Mouse (Mus musculus): ENCODE measurements around the gene Acsbg1.

The Acsbg1 gene

DNA sequence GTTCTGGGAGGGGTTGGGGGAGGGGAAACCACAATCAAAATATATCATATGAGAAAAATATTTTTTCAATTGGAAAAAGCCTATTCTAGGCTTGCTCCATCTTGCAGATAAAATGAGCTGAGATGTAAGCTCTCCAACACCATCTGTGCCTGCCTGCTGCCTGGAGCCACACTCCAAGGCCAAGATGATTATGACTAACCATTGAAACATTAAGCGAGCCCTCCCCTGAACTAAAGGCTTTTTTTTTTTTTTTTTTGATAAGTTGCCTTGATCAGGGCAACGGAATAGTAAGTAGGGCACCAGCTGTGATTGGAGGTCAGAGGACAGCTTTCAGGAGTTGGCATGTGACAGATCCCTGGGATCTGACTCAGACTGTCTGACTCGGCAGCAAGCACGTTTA, 6.8 kb upstream of the Acsbg1 start:
- DNase-seq = peak; percentile 53

DNA sequence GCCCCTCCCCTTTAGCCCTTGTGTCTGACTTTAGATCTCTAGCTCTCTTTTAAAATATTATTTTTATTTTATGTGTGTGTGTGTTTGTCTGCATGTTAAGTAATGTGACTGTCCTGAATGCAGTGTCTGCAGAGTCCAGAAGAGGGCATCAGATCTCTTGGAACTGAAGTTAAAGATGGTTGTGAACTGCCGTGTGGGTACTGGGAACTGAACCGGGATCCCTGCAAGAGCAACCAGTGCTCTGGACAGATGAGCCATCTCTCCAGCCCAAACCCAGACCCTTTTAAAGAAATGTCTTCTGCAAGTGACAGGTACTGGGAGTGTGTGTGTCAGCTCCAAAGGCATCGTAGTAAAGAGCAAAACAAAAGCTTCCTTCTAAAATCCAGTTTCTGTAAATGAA, 4.4 kb upstream of the Acsbg1 start:
- no peak for DNase-seq

DNA sequence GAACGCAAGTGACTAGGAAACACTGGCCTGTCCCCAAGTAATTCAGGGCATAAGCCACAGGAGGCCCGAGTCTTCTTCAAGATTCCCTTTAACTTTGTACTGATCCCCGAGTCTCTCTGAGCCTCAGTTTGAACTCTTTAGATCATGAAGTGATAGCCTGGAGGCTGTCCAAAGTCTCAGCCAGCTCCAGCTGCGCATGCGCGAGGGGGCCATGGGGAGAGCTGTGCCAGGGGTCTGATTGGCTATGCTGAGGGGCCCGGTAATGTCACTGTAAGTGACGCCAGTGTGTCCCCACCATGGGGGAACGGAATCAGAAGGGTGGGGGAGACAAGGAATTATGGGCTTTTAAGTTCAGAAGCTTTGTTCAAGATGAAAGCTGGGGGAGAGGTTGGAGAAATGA, 2.7 kb upstream of the Acsbg1 start:
- no peak for DNase-seq

DNA sequence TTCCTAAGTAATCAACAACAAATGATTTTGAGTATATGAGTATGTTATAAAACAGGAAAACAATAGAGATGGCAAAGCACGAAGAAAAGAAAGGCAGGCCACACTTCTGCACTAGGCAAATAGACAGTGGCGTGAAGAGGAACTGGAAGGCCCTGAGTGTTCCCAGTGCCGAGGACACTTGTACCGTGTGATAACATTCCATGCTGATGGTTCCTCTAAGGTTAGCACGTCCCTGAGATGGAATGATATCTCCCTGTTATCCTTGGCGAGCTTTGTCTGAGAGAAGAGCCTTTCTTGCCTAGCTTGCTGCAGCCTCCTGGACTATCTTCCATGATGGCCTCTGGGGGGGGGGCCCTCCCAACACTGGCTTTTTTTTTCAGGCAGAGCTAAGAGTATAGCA, 2.9 kb downstream of the Acsbg1 start:
- DNase-seq = no peak

DNA sequence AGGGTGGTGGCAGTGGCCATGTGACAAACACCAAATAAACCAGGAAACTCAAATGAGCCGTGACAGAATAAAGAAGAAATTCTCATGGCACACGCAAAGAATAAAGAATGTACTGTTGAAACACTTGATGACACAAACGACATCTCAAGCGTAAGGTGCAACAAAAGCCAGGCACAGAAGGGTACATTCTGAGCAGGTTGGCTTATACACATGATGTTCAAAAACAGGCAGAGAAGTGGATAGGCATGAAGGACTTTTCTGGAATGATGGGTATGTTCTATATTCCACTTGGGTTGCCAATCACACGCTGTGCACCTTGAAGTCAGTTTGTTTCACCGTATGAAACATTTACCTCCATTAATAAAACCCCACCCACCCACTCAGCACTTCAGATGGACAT, 5.3 kb downstream of the Acsbg1 start:
- DNase-seq = no peak

DNA sequence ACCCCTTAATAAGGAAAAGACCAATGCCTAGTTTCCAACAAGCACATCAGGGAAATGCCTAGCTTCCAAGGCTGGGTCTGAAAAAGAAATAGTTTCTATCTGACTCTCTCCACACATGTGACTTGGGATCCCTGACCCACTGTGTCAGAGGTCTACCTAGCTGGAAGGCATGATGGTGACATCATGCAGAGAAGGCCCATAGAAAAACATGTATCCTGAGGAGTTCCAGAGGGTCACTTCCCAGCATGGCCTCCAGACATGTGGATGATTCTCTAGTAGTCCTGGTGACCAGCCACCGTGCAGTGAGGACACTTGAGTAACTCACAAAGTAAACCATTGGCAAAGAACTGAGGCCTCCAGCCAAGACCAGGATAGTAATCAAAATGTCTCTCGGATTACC, 5.8 kb downstream of the Acsbg1 start:
- no peak for DNase-seq

DNA sequence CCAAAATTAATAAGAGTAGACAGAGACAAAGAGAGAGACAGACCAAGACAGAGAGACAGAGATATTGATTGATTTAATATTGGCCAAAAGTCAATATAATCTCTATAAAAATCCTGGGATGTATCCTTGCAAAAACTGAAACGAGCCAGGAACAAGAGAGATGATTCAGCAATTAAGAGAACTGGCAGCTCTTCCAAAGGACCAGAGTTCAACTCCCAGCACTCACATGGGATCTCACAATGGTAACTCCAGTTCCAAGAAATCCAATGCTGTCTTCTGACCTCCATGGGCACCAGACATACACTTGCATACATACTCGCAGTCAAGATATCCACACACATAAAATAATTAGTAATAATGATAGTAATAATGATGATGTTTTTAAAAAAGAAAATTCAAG, 8.9 kb downstream of the Acsbg1 start:
- no peak for DNase-seq

DNA sequence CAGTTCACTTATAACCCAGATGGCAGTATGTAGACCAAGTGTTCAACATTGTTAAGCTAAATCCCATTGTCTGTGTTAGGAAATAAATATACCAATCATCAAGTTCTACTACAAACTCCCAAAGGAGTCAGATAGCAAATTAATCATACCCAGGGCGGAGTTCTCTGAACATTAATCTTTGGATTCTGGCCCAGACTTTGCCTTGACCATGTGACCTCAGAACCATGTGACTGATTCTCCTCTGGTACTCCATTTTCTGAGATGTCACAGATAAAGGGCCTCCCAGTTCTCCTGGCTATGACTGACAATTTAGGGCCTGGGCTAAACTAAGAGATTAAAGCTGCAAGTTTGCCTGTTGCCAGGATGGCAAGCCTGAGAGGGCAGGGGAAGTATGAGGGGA, 12.3 kb downstream of the Acsbg1 start:
- no peak for DNase-seq

DNA sequence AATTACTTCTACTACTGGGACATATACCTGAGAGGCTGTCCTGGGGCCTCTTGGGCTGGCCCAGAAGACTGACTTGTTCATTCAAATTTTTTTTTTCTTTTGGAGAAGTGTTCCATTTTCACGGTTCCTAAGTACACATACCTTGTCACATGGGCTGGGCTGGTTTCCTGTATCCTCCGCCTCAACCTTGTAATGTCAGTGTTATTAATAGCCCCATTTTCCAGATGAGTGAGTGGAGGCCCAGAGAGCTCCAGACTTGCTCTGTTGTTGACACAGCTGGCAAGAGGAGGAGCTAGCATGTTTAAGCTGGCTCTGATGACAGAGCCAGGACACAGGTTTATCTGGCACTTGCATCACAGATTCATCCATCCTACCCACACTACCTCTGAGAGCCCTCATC, 14.2 kb downstream of the Acsbg1 start:
- DNase-seq = no peak

DNA sequence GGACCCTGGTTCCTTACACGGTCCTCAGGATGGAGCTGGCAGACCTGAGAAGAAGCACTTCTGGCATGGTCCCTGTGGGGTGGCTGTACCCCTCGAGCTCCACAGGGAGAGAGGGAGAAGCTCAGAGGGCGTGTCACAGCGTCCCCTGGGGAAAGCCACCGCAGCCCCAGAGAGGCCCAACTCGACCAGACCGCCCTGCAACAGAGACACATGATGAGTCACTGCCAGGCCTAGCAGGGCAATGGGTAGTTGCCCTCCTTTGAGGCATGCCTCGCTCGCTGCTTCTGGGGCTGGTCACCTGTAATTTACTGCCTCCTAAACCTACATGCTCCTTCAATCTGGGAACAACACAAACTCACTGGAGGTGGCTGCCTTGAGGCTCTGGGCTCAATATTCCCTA, 15.4 kb downstream of the Acsbg1 start:
- no peak for DNase-seq

DNA sequence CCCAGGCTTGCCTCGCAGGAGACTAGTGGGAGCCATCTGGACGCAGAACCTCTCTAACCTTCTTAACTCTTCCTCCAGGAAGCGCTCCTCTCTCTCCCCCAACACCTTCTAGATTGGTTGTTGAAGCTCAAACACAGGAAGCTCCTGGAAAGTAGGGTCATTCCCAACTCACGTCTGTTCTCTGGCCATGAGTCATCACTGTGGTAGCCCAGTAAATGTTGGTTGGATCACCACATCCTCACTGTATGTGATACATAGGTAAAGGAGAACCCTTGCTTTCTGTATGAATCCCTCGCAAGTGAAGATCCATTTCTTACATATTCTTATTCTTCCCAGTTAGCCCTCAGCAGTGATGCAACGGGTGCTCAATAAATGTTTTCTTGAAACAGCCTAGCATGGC, 16.1 kb downstream of the Acsbg1 start:
- DNase-seq = no peak

DNA sequence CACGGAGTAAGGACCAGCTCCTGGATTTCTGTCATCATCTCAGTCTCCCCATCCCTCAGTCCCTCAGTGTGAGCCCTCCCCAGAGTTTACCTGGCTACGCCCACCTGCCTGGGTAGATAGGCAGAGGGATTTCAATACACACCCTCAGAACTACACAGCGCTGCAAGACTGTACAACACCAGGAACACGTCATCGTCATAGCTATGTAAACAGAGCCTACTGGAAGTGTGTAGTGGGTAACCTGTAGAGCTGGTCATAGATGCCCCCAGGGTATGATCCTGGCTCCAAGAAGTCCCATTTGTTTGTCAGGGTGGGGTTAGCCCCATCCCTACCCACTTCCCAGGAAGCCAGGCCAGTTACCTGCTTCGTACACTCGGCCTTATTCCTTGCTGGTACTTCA, 18.5 kb downstream of the Acsbg1 start:
- DNase-seq = no peak

DNA sequence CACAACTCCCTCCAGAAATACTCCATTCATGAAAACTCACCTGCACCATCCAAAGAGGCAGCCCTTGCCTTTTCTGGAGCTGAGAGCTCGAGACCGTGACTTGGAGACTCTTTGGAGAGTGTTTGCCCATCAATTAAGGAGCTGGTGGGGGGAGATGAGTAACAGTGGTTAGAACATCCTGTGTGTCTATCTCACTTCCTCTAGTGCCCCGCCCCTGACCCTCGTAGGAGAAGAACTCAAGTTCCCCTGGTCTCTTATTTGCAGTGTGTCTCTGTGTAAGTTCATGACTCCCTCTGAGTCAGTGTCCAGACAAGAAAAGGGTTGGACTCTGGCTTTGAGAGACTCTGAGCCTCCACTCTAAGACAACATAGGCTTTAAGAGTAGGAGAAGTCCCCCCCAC, 19.1 kb downstream of the Acsbg1 start:
- no peak for DNase-seq

DNA sequence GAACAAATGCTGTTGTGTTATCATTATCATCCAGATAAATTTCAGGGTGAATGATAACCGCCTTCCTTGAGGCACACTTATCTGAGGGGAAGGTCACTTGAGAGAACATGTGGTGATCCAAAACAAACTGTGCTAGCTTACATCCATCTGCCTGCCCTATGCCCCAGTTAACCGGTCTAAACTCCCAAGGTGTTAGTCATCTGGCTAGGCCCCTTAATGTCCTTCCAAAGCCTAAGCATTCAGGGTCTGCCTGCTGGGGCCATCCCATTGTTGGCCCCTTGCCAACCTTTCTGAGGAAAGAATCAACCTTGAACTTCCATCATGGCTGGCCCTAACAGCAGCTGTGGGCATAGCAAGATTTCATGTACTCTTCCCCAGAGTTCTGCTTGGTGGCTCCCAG, 19.5 kb downstream of the Acsbg1 start:
- no peak for DNase-seq

DNA sequence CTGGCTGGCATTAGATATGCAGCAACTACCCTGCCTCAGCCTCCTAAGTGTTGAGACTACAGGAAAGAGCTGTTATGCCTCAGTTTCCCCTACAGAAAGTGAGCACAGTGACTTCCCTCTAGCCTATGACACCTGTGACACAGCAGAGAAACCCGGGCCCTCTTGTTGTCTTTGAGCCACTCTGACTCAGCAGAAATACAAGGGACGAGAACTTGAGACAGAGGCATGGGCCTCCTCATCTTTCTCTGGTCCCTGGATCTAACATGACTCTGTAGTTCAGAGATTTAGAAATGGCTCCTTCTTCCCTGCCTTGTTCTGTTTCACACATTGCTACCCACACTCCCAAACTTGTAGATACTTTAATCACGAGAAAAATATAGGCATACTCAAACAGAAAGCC, 20.1 kb downstream of the Acsbg1 start:
- no peak for DNase-seq

DNA sequence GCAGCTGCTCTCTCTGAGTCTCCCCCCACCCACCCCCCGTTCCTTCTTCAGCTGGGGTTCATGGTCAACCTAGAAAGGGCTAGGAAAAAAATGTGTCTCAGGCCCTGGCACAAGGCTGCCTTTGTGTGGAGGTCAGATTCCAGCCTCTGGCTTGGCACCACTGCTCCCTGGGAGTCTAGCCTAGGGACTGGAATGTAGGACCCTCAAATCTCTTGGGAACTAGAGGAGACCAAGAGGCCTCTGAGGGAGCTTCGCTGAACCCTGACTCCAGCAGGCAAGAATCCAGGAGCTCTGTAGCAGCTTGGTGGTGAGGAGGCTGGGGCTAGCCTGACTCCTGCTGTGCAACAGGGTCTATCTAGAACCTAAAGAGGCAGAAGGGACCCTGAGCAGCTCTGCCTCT, 22.5 kb downstream of the Acsbg1 start:
- no peak for DNase-seq

DNA sequence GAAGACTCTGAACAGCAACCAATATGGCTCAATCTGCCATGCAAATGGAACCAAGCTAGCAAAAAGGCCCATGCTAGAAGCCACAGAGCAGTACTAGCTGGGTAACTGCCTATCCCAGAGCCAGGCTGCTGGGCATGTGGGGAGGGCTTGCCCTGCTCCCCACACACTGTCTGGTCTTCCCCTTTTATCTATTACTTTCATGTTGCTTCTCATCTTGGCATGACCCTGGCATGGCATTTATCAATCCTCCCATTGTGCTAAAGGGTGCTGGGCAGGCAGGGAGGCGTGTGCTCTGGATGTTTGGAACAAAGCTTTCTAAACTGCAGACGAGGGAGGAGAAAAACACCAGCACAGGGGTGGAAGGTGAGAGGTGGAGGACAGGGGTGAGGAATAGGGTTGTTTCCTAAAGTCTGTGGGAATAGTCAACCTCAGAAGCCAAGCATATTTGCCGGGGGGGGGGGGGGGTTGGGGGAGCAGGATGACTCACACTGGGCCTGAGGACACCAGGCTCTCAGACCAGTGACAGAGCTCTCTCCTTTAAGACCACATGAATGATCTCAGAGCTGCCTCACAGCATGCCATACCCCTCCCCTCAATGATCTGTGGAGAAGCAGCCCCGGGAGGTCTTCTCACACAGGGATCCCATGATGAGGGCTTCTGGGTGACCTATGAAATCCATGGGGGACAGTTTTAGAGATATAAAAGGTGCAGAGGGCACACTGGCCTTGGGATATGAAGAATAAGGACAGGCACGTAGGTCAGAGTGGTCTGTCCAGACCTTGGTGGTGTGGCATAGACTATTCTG, 24.0 kb downstream of the Acsbg1 start:
- DNase-seq = no peak

DNA sequence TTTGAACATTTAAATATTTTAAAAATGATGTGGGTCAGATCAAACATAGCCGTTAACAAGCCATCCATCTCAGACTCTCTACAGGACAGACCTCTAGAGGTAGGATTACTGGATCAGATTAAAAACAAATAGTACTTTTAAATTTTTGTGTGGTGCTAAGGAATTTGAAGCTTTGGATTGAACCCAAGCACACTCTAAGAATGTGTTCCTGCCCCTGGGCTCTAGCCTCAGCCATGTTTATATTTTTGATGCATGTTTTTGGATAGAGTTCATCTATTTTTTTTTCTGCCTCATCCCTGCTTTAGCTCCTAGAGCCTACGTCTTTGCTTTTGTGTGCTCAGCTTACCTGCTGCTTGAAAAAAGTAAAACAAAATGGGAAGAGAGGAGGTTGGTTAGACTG, 28.3 kb downstream of the Acsbg1 start:
- DNase-seq = no peak

DNA sequence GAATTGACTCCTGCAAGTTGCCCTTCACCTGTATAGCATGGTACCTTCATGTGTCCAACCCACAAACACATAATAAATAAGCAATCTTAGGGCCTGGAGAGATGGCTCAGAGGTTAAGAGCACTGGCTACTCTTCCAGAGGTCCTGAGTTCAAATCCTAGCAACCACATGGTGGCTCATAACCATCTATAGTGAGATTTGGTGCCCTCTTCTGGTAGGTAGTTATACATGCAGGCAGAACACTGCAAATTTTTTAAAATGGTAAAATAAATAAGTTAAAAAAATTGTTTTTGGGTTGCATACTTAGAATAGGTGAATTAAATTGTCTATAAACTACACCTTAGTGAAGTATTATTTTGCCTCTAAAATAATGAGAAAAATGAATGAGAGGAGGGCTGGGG, 30.8 kb downstream of the Acsbg1 start:
- no peak for DNase-seq

DNA sequence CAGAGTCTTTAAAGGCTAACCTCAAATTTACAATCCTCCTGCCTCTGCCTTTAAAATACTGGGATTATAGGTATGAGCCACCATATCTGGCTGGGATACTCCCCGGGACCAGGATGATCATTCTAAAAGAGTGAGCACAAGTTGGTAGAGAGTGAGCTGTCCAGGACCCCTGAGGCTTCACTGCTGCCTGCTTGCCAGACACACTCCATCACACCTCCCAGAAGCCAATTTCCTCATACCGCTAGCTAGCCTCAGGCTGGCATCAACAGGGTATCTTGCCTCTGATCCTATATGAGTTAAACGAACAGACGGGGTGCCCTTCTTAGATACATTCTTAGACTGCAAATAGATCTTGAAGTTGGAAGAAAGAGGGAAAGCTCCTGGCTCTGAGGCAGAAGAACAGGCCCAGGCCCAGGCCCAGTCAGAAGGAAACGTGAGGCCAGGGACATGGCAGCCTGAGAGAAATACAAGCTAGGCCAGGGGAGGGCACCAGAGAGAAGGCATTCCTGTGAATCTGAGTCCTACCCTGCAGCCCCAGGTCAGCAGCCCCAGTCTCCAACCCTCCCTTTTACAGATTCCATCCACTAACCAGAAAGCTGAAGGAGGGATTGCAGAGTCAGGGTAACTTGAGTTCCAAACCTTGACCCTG, 31.9 kb downstream of the Acsbg1 start:
- DNase-seq = no peak

DNA sequence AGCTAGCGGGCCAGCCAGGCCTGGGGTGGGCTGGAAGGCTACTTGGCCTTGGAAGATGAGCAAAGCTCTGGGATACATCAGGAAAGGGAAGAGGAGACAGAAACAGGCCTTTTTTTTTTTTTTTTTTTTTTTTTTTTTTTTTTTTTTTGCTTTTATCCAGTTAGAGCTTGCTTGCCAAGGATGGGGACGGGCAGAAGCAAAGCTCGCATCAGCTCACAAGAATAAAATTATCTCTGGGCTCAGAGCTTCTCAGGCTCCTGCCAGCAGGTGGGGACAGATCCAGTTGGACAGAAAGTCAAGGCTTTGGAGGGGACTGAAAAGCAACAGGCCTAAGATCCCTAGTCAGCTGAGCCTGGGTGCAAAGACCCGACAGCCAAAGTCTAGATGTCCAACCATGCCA, 32.9 kb downstream of the Acsbg1 start:
- DNase-seq = peak; percentile 17

DNA sequence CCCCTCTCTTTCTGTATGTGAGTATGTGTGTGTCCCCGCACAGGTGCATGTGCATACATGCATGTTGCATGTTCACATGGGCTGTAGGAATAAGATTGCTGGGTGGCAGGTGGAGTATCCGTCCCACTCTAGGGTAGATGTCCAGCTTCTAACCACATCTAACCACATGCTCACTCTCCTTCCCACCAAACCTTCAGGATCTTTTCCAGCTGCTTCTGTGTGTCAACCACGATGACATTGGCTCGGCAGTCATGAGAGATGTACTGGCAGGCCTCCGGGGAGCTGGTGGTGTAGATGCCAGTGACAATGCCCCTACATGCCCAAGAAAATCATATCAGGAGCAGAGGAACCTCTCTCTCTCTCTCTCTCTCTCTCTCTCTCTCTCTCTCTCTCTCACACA, 34.4 kb downstream of the Acsbg1 start:
- DNase-seq = no peak

DNA sequence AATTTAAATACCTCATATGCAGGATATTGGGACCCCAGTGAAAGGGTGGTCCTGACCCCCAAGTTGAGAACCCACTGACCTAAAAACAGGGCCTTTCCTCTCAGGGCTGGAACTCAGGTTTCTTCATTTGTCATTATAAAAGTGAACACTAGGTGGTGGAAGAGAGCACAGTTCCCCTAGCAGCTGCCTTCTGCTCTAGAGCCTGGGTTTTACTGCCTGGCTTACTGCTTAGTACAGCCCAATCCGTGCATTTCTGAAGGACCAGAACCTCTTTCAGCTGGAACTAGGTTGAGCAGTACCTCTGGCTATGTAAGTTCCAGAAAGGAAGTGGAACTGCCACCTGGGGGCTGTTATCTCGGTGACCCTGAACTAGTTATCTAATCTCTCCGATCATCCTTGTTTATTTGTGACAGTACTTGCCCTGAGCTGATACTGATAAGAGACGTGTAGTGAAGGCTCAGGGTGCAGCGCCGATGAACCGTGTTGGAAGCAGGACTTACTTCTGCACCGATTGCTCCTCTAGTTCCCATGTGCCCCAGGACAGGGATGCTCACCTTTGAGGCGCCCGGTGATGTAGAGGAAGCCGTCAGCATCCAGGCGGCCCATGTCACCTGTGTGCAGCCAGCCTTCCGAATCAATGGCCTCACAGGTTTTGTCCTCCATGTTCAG, 47.4 kb downstream of the Acsbg1 start:
- no peak for DNase-seq

DNA sequence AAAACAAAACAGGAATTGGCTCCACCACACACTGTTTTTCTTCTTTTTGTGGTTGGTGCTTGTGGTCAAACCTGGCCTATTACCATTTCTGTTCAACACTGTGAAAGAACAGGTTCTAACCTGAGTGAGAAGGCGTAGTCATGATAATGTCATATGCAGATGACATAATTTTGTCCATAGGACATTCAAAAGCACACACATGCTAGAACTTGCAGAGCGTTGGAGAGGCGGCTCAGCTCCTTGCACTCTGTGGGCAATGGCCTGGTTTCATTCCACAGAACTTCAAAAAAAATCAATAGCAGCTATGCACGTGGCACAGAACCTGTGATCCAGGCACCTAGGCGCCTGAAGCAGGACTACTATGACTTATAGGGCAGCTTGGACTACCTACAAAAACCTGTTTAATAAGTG, 48.9 kb downstream of the Acsbg1 start:
- DNase-seq = no peak

Data from right cerebral cortex, postnatal 25 days (tissue).